Mouse (Mus musculus): ENCODE results near the gene Kansl1l. TPM values are rescaled to one million over a fixed set of nuclear protein-coding genes. Genes with fewer than 3 reads are reported as not detected.

Gene Kansl1l
- polyA plus RNA-seq (2015; fragmentation: Illumina TruSeq; extraction: RNeasy Lipid Tissue Mini Kit (QIAGEN cat#74804); ENCODE audit: insufficient read depth, low replicate concordance): 24.8 TPM

DNA sequence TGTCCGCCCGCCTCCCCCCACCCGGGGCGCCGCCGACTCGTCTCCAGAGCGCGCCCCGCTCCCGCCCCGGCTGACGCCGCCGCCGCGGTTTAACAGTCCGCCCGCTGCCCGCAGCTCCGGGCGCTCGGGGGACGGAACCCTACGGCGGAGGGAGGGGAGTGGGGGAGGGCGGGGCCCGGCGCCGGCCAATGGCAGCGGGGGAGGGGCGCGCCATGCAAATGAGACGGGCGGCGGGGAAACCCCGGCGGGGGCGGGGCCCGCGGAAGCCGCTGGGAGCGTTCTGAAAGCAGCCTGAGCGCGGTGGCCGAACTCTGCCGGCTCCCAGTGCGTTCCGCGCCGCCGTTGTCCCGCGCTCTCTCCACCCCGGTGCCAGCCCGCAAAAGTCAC lies at the start of gene Kansl1l:
Gene Kansl1l (minus strand): TSS at position 110 of the 387 bp plus-strand sequence.

DNA sequence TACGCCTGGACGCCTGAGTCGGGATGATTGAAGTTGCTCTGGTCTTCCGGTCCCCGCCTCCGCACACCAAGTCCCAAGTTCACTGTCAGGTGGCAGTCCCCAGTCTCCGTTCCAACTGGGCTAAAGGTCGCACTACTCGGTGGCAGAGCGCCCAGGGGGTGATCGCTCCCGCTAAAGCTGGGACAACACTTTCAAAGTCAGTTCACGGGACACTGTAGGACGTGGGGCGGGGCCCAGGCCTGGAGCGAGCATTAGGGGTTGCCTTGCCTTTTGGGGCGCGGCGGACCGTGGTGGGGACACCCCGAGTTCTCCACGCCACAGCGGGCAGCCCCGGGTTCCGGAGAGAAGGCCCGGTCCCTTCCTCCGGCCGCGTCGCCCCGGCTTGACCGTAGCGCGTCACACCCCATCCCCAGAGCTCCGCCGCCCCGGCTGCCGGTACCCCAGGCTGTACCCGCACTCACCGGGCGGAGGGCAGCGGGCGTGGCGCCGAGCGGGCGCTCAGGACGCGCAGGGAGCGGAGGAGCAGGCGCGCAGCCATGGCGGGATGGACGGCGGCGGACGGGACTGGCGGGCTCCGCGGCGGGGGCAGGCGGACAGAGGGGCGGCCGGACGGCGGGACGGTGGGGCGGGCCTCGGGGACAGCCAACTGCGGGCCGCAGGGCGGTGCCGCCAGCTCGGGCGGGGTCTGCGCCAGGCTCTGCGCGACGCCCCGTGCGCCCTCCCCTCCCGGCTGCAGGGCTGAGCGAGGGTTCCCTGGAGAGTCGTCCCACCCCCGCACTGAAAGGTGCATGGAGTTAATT lies 45.5 kb upstream of the Kansl1l start, which contains the start of gene Acadl:
Gene Acadl (minus strand): TSS at position 566 of the 800 bp plus-strand sequence.

DNA sequence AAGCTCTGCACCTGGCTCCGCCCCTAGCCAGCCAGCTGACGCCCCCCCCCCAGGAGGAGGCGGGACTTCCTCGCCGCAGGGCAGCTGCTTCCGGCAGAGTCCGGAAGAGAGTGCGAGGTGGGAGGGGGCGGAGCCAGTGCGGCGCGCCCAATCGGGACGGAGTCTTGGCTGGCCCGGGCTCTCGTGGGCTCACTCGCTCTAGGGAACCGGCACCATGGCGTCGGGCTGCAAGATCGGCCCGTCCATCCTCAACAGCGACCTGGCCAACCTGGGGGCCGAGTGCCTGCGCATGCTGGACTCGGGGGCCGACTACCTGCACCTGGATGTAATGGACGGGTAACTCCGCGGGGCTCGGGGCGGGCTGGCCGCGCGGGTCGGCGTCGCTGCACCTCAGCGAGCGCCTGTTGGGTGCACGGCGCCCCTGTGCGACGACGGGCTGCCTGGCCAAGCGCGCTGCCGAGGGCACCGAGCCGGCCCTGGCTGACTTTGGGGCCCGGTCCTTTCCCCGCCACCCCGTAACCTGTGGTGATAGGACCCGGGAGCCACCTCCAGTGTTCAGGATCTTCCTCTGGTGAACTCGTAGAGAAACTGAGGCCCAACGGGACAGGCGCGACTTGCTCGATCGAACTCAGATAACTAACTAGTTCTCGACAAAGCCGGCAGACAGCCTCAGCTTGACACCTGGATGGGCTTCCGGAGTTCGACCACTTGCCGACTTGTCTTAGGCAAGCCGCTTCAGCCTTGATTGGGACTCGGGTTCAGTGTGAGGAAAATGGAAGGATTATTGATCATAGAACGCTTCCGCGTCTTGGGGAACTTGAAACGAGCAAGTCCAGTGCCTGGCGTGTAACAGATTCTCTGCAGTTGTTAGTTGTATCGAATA lies 116.4 kb downstream of the Kansl1l start, which contains the start of gene Rpe:
Gene Rpe (plus strand): TSS at position 139 of the 883 bp plus-strand sequence.

Other genes with a start within 250 kb of the Kansl1l start
- gene Rpe, start 116.7 kb downstream of the Kansl1l start, polyA plus RNA-seq (2015; fragmentation: Illumina TruSeq; extraction: RNeasy Lipid Tissue Mini Kit (QIAGEN cat#74804); ENCODE audit: insufficient read depth, low replicate concordance): 49.0 TPM
- gene Acadl, start 45.7 kb upstream of the Kansl1l start, polyA plus RNA-seq (2015; fragmentation: Illumina TruSeq; extraction: RNeasy Lipid Tissue Mini Kit (QIAGEN cat#74804); ENCODE audit: insufficient read depth, low replicate concordance): 89.8 TPM
- gene Myl1, start 127.8 kb upstream of the Kansl1l start, polyA plus RNA-seq (2015; fragmentation: Illumina TruSeq; extraction: RNeasy Lipid Tissue Mini Kit (QIAGEN cat#74804); ENCODE audit: insufficient read depth, low replicate concordance): not detected
- 37.1 TPM for gene Lancl1, start 221.3 kb upstream of the Kansl1l start, polyA plus RNA-seq (2015; fragmentation: Illumina TruSeq; extraction: RNeasy Lipid Tissue Mini Kit (QIAGEN cat#74804); ENCODE audit: insufficient read depth, low replicate concordance)

Data from spleen, adult 10 weeks (tissue).